Mouse (Mus musculus) embryonic facial prominence, embryonic 10.5 days (tissue): ENCODE measurements around the gene Zfp799. TPM values are rescaled to one million over a fixed set of nuclear protein-coding genes. Genes with fewer than 3 reads are reported as not detected.
"Not testable (repeated sequence)": the region's sequence is repeated elsewhere in the genome, so short reads cannot be mapped to it uniquely, and the experiment has no call there.

Experiments
- DNase-seq: peaks from one replicate; pipeline ENCODE4 v3.0.0-alpha.2; 2017; ENCODE audit warnings: low spot score
- H3K27ac ChIP-seq: fragments of 300-500 bp; sonication (generic); replicated peaks from 2 replicates; pipeline ENCODE4 v1.5.1; 2016; ENCODE audit warnings: mild to moderate bottlenecking
- H3K27me3 ChIP-seq: fragments of 300-500 bp; sonication (generic); replicated peaks from 2 replicates; pipeline ENCODE4 v1.6.1; 2016; ENCODE audit warnings: low read depth, mild to moderate bottlenecking; ENCODE audit not compliant: poor library complexity, severe bottlenecking
- H3K36me3 ChIP-seq: fragments of 300-500 bp; sonication (generic); replicated peaks from 2 replicates; pipeline ENCODE4 v1.6.1; 2016; ENCODE audit warnings: mild to moderate bottlenecking, moderate library complexity
- H3K4me1 ChIP-seq: fragments of 300-500 bp; sonication (generic); 2 replicates; pipeline ENCODE4 v1.6.1; 2016
- H3K4me3 ChIP-seq: fragments of 300-500 bp; sonication (generic); 2 replicates; pipeline ENCODE4 v1.5.1; 2016; ENCODE audit warnings: mild to moderate bottlenecking, moderate library complexity
- H3K9me3 ChIP-seq: fragments of 300-500 bp; sonication (generic); 2 replicates; pipeline ENCODE4 v1.6.1; 2016; ENCODE audit warnings: mild to moderate bottlenecking
- WGBS: fragments of 180-500 bp; shearing (Covaris S2); methylation state at CpG from one replicate; pipeline ENCODE4 v1.1.7; 2016; 5-methylcytosine and 5-hydroxymethylcytosine counted together
- polyA plus RNA-seq: library from polyadenylated mRNA; unstranded; fragments of >200 nt; fragmentation: Nextera tagmentation; extraction: Ambion mirVana; gene quantifications from 2 replicates; pipeline ENCODE4 v1.2.1, GENCODE M21; 2016

The Zfp799 gene
- polyA plus RNA-seq = 13.2 and 13.9 TPM in 2 replicates

- peak within 1 kb of the TSS; percentile 83 for H3K4me3 ChIP-seq
- DNase-seq = peak; percentile 84
- peaks cover 8% of the 10 kb centered on the region for H3K4me1 ChIP-seq
- peak within 1 kb of the TSS; percentile 94 for H3K27ac ChIP-seq
- peaks cover 26% of the 10 kb centered on the region for H3K36me3 ChIP-seq
- H3K27me3 ChIP-seq = no peaks in the 10 kb centered on the region
- WGBS = 2% methylated on average over 35 of the region's 35 CpGs
- no peaks in the 10 kb centered on the region for H3K9me3 ChIP-seq
These were observed at the start of gene Zfp799 for GRCm38 (mm10) chr17:32829540-32830417. Gene Zfp799, minus strand, starts transcription at chr17:32830261.

DNA sequence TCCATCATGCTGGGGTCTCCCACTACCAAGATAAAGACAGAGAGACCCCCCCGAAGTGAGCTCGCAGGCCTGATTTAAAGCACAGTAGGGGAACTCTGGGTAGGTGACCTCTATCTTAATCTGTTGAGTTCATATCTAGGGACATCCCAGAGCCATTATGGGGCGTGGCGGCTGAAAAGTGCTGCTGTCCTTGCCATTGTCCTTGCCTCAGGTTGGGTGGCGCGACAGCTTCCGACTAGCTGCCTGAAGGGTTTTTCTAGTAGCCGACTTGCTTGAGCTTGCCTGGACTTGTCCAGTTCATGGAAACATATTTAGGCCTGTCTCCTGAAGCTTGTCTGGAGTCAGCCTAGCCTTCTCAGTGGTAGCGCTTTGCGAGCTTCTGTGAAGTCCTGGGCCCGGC is 48.7 kb upstream of the Zfp799 start:
- 94% methylated on average over 11 of the region's 11 CpGs for WGBS
- H3K27ac ChIP-seq = no peak overlapping the region
- DNase-seq = no peak
- peaks cover 5% of the 10 kb centered on the region; the same call in 1 of the 2 replicates for H3K27me3 ChIP-seq
- no peak overlapping the region for H3K4me3 ChIP-seq
- H3K36me3 ChIP-seq = peaks cover 51% of the 10 kb centered on the region
- peaks cover 8% of the 10 kb centered on the region for H3K4me1 ChIP-seq
- H3K9me3 ChIP-seq = no peaks in the 10 kb centered on the region

- peaks cover 8% of the 10 kb centered on the region for H3K4me1 ChIP-seq
- peaks cover 5% of the 10 kb centered on the region; the same call in 1 of the 2 replicates for H3K27me3 ChIP-seq
- peak overlapping the region; percentile 30 for H3K4me3 ChIP-seq
- WGBS = 11% methylated on average over 22 of the region's 22 CpGs
- peak; percentile 15 for DNase-seq
- H3K36me3 ChIP-seq = peaks cover 39% of the 10 kb centered on the region
- H3K9me3 ChIP-seq = no peaks in the 10 kb centered on the region
- no peak overlapping the region for H3K27ac ChIP-seq
These were observed 47.6 kb upstream of the Zfp799 start for GRCm38 (mm10) chr17:32877471-32878171.

DNA sequence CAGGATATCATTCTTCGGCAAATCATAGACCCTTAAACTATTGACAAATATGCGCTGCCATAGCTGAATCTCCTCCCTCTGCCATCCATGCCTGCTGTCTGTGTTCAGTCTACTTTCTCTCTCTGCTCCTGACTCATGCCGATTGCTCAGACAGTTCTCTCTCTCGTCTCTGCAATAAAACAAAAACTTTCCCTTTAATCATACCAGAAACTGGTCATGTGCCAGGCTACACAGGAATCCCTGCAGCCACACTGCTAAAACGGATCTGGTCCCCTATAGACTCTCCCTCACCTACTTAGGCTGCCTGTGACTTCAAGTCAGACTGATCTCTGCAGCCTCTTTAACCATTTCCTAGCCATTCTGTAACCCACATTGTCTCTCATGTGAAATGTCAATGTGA is 42.6 kb upstream of the Zfp799 start:
- H3K4me3 ChIP-seq = no peak overlapping the region
- peaks cover 5% of the 10 kb centered on the region; the same call in 1 of the 2 replicates for H3K27me3 ChIP-seq
- peaks cover 5% of the 10 kb centered on the region for H3K4me1 ChIP-seq
- H3K36me3 ChIP-seq = no peaks in the 10 kb centered on the region
- no peak for DNase-seq
- no peak overlapping the region for H3K27ac ChIP-seq
- WGBS = 73% methylated on average over 5 of the region's 5 CpGs
- peaks cover 4% of the 10 kb centered on the region; the same call in 1 of the 2 replicates for H3K9me3 ChIP-seq

DNA sequence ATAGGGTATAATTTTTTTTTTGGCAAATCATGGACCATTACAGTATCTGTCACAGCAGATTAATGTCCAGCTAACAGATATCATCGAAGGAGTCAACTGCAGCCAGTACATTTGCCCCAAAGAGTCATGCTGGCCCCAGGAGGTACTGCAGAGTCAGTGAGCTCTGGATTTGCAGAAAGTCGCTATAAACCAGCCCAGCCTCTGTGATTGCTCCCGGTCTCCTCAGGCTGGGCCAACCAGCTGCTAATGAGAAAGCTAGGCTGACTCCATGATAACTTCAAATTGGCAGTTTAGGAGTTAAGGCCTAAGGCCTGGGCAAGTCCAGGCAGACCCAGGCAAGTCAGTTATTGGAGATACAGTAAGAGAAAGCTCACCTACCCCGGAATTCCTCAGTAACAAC is 42.0 kb upstream of the Zfp799 start:
- H3K27ac ChIP-seq = no peak overlapping the region
- peaks cover 4% of the 10 kb centered on the region; the same call in 1 of the 2 replicates for H3K9me3 ChIP-seq
- H3K27me3 ChIP-seq = peaks cover 5% of the 10 kb centered on the region; the same call in 1 of the 2 replicates
- 76% methylated on average over 4 of the region's 4 CpGs for WGBS
- no peaks in the 10 kb centered on the region for H3K36me3 ChIP-seq
- no peak overlapping the region for H3K4me3 ChIP-seq
- H3K4me1 ChIP-seq = no peaks in the 10 kb centered on the region
- no peak for DNase-seq

DNA sequence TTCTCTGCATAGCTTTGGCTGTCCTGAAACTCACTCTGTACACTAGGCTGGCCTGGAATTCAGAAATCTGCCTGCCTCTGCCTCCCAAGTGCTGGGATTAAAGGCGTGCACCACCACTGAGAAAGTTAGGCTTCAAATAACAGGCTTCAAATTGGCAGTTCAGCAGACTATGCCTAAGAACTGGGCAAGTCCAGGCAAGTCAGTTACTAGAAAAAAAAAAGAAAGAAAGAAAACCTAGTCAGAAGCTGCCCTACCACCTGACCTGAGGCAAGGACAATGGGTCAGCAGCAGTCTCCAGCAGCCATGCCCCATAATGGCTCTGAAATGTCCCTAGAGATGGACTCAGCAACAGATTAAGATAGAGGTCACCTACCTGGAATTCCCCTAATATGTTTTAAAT is 41.4 kb upstream of the Zfp799 start:
- Histone ChIP-seq H3K27ac (no peak overlapping the region), H3K27me3 (peaks cover 2% of the 10 kb centered on the region; the same call in 1 of the 2 replicates), H3K4me3 (no peak overlapping the region), H3K9me3 (peaks cover 4% of the 10 kb centered on the region; the same call in 1 of the 2 replicates), H3K4me1 (no peaks in the 10 kb centered on the region), H3K36me3 (no peaks in the 10 kb centered on the region)
- no peak for DNase-seq
- WGBS = 84% methylated on average over 1 of the region's 1 CpGs

GRCm38 (mm10) chr17:32867266-32867665 is 37.2 kb upstream of the Zfp799 start:
- not testable (repeated sequence) for H3K4me3 ChIP-seq, H3K4me1 ChIP-seq, H3K36me3 ChIP-seq, DNase-seq, H3K9me3 ChIP-seq, H3K27me3 ChIP-seq, H3K27ac ChIP-seq
- 62% methylated on average over 5 of the region's 7 CpGs for WGBS

- not testable (repeated sequence) for H3K4me1 ChIP-seq, H3K4me3 ChIP-seq, H3K27ac ChIP-seq, H3K27me3 ChIP-seq, H3K9me3 ChIP-seq, H3K36me3 ChIP-seq, DNase-seq
- WGBS = 63% methylated on average over 4 of the region's 6 CpGs
These were observed 26.7 kb upstream of the Zfp799 start for GRCm38 (mm10) chr17:32856713-32857112.

DNA sequence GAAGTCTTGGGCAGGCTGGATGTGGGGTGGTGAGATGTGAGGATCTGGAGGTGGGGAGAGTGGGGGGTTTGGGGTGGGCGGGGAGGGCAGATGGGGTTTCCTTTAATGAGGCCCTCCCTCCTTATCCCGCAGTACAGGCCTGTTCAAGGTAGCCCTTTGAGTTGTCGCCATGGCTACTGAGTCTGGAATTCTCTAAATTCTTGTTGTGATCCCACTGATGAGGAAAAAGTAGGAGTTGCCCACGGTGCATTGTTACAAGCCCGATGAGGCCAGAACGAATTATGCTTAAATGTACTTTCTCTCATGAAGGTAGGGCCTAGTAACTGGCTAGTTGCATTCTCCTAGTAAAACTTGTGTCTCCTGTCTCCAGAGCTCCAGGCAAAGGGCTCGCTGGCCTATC is 21.5 kb upstream of the Zfp799 start:
- WGBS = 52% methylated on average over 7 of the region's 7 CpGs
- no peaks in the 10 kb centered on the region for H3K4me1 ChIP-seq
- peak; percentile 13 for DNase-seq
- no peaks in the 10 kb centered on the region for H3K9me3 ChIP-seq
- no peaks in the 10 kb centered on the region for H3K27me3 ChIP-seq
- H3K4me3 ChIP-seq = no peak overlapping the region
- H3K36me3 ChIP-seq = no peaks in the 10 kb centered on the region
- 0 out of 2 replicates have a peak overlapping the region, but pooled peaks have one; percentile 35 for H3K27ac ChIP-seq

GRCm38 (mm10) chr17:32841388-32841787 is 11.3 kb upstream of the Zfp799 start:
- H3K4me3 ChIP-seq = no peak overlapping the region
- no peaks in the 10 kb centered on the region for H3K36me3 ChIP-seq
- no peak for DNase-seq
- no peak overlapping the region for H3K27ac ChIP-seq
- H3K9me3 ChIP-seq = no peaks in the 10 kb centered on the region
- H3K27me3 ChIP-seq = no peaks in the 10 kb centered on the region
- 69% methylated on average over 2 of the region's 2 CpGs for WGBS
- peaks cover 6% of the 10 kb centered on the region for H3K4me1 ChIP-seq

GRCm38 (mm10) chr17:32839083-32839802 is 9.2 kb upstream of the Zfp799 start:
- Histone ChIP-seq H3K36me3 (no peaks in the 10 kb centered on the region), H3K27me3 (no peaks in the 10 kb centered on the region), H3K9me3 (no peaks in the 10 kb centered on the region), H3K4me1 (peaks cover 6% of the 10 kb centered on the region), H3K27ac (peak overlapping the region; percentile 30; the same call in 1 of the 2 replicates), H3K4me3 (no peak overlapping the region)
- WGBS = 44% methylated on average over 15 of the region's 15 CpGs
- DNase-seq = peak; percentile 46

GRCm38 (mm10) chr17:32830418-32830782 is 339 bp upstream of the Zfp799 start:
- Histone ChIP-seq H3K27ac (peak overlapping the region; percentile 94), H3K27me3 (no peaks in the 10 kb centered on the region), H3K36me3 (peaks cover 20% of the 10 kb centered on the region), H3K9me3 (no peaks in the 10 kb centered on the region), H3K4me3 (peak overlapping the region; percentile 83), H3K4me1 (peaks cover 8% of the 10 kb centered on the region)
- 35% methylated on average over 3 of the region's 3 CpGs for WGBS
- no peak for DNase-seq
